Mouse (Mus musculus) heart, embryonic 12.5 days (tissue): Measurements from ENCODE around the gene Syngr2. TPM values are rescaled to one million over a fixed set of nuclear protein-coding genes. Genes with fewer than 3 reads are reported as not detected.

Source experiments
- ATAC-seq: fragments of 200-750 bp; cut with Nextera tagmentation; 2 replicates; pipeline ENCODE4 v1.8.0; 2017; ENCODE audit warnings: moderate TSS enrichment, moderate library complexity; ENCODE audit not compliant: insufficient number of reproducible peaks, low FRiP score
- H3K27ac ChIP-seq: fragments of 300-500 bp; sonication (generic); 2 replicates; pipeline ENCODE4 v1.5.1; 2016; ENCODE audit warnings: mild to moderate bottlenecking, moderate library complexity; ENCODE audit not compliant: poor library complexity, severe bottlenecking
- H3K27me3 ChIP-seq: fragments of 300-500 bp; sonication (generic); replicated peaks from 2 replicates; pipeline ENCODE4 v1.6.1; 2016; ENCODE audit warnings: mild to moderate bottlenecking, moderate library complexity
- H3K36me3 ChIP-seq: fragments of 300-500 bp; sonication (generic); 2 replicates; pipeline ENCODE4 v1.6.1; 2016; ENCODE audit warnings: mild to moderate bottlenecking, moderate library complexity
- H3K4me1 ChIP-seq: fragments of 300-500 bp; sonication (generic); replicated peaks from 2 replicates; pipeline ENCODE4 v1.6.1; 2016; ENCODE audit warnings: mild to moderate bottlenecking
- H3K4me2 ChIP-seq: fragments of 300-500 bp; sonication (generic); 2 replicates; pipeline ENCODE4 v1.6.1; 2016; ENCODE audit warnings: mild to moderate bottlenecking, moderate library complexity
- H3K4me3 ChIP-seq: fragments of 300-500 bp; sonication (generic); 2 replicates; pipeline ENCODE4 v1.5.1; 2016; ENCODE audit warnings: mild to moderate bottlenecking
- H3K9ac ChIP-seq: fragments of 300-500 bp; sonication (generic); 2 replicates; pipeline ENCODE4 v1.6.1; 2016; ENCODE audit warnings: mild to moderate bottlenecking, moderate library complexity
- H3K9me3 ChIP-seq: fragments of 300-500 bp; sonication (generic); replicated peaks from 2 replicates; pipeline ENCODE4 v1.6.1; 2016; ENCODE audit warnings: mild to moderate bottlenecking, moderate library complexity
- WGBS: fragments of 180-500 bp; shearing (Covaris S2); methylation state at CpG from one replicate; pipeline ENCODE4 v1.1.7; 2016; 5-methylcytosine and 5-hydroxymethylcytosine counted together
- polyA plus RNA-seq: library from polyadenylated mRNA; unstranded; fragments of >200 nt; fragmentation: Nextera tagmentation; extraction: Ambion mirVana; gene quantifications from 2 replicates; pipeline ENCODE4 v1.2.1, GENCODE M21; 2016

Gene Syngr2
- polyA plus RNA-seq, 1 experiment from 2014 or later: 68.9 TPM

DNA sequence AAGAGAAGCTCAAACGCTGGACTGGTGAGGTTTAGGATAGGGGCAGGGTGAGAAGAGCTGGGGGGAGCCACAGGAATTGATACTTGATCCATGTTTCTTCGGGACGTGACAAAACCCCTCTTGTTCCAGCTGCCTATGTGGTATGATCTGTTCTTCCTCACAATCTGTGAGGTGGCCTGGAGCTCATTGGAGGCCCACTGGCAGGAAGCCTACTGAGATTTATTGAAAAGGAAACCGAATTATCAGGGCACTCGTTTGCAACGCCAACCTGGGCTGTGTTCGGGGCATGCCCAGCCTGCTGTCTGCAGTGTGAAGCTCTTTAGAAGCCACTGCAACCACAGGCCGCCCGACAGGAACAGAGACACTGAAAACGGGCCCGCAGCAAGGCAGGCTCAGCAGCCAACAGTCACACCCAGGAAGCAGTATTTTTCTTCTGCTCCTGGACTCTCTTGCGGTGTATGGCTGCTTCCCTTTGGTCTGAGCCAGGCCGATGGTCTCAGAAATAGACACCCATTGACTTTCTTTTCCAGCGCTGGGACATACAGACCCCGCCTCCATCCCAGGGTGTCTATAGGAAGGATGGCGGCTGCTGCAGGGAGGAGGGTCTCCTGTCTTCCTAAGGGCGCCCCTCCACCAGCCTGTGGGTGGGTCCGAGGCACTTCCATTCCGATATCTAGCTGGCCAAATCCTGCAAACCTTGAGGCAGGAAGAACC is 39.0 kb downstream of the Syngr2 start:
- WGBS: 8% methylated on average over 19 of the region's 19 CpGs
- Histone ChIP-seq H3K9me3 (no peaks in the 10 kb centered on the region), H3K4me3 (peak overlapping the region; percentile 74), H3K27me3 (no peaks in the 10 kb centered on the region), H3K27ac (peak overlapping the region; percentile 97), H3K36me3 (peaks cover 23% of the 10 kb centered on the region), H3K9ac (peak overlapping the region; percentile 85), H3K4me1 (peaks cover 27% of the 10 kb centered on the region), H3K4me2 (peak overlapping the region; percentile 86)
- peak; percentile 68 for ATAC-seq

DNA sequence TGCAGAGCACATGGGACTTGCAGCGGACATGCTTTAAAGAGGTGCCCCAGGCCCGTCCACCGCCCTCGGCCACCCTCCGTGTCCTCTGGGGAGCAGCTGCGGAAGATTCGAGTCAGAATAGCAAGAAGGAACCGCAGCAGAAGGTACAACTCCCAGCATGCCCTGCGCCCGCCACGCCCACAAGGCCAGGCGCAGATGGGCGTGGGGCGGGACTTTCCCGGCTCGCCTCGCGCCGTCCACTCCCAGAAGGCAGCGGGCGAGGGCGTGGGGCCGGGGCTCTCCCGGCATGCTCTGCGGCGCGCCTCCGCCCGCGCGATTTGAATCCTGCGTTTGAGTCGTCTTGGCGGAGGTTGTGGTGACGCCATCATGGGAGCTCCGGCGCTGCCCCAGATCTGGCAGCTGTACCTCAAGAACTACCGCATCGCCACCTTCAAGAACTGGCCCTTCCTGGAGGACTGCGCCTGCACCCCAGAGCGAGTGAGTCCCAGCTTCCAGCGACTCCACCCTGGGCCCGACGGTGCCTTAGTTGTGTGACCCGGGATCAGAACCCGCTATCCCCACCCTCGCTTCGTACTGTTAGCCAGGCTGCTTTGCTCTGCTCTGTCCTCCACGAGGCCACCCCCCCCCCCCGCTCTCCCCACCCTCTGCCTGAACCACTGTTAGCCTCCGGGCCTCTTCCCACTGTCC is 39.7 kb downstream of the Syngr2 start, which contains the start of gene Birc5:
Gene Birc5 (plus strand): TSS at position 267 of the 687 bp plus-strand sequence.
- Histone ChIP-seq H3K27me3 (no peaks in the 10 kb centered on the region), H3K9me3 (no peaks in the 10 kb centered on the region), H3K36me3 (peaks cover 30% of the 10 kb centered on the region), H3K9ac (peak within 1 kb of the TSS; percentile 85), H3K4me3 (peak within 1 kb of the TSS; percentile 74), H3K4me2 (peak within 1 kb of the TSS; percentile 86), H3K4me1 (peaks cover 27% of the 10 kb centered on the region), H3K27ac (peak within 1 kb of the TSS; percentile 97)
- under 1% methylated on average over 51 of the region's 51 CpGs for WGBS
- peak; percentile 96 for ATAC-seq

DNA sequence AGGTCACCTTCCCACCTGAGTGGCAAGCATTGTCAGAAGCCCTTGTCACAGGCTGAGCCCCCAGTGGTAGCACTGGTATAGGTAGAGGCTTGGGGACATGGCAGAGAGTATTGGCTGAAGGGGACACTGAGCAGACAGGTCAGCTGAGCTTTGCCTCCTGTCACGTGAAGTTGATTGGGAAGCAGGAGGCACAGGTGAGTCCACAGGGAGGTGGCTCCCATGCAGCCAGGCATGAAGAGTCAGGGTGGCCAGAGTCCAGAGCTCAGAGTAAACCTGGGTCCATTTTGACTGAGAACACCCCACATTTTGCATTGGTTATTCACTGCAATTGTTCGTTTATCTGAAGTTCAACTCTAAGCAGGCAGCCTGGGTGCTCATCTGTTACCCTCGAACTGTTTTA is 43.4 kb downstream of the Syngr2 start:
- Histone ChIP-seq H3K27ac (no peak overlapping the region), H3K4me1 (peaks cover 23% of the 10 kb centered on the region), H3K9me3 (no peaks in the 10 kb centered on the region), H3K4me3 (no peak overlapping the region), H3K4me2 (no peak overlapping the region), H3K36me3 (peaks cover 63% of the 10 kb centered on the region), H3K9ac (no peak overlapping the region), H3K27me3 (no peaks in the 10 kb centered on the region)
- WGBS: 91% methylated on average over 3 of the region's 3 CpGs
- ATAC-seq: no peak

DNA sequence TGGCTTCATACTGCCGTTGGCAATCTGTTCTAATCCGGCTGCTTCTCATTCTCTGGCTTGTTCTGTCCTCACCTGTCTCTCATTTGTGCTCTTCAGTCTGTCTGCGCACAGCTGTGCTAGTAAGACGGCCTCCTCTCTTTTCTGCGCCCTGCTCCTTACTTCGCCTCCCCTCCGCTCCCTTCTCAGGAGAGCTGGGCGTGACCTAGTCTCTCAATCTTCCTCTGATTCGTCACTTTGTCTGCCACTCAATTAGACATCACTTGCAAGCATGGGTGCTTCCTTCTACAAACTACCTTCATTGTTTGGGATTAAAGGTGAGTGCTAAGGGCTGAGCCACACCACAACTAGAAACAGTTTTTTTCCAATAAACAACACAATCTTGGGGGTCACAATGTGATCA is 44.8 kb downstream of the Syngr2 start:
- WGBS: 88% methylated on average over 9 of the region's 9 CpGs
- no peak for ATAC-seq
- Histone ChIP-seq H3K36me3 (peaks cover 65% of the 10 kb centered on the region), H3K9me3 (no peaks in the 10 kb centered on the region), H3K4me3 (no peak overlapping the region), H3K9ac (no peak overlapping the region), H3K27me3 (peaks cover 13% of the 10 kb centered on the region), H3K27ac (no peak overlapping the region), H3K4me2 (no peak overlapping the region), H3K4me1 (peaks cover 17% of the 10 kb centered on the region)

DNA sequence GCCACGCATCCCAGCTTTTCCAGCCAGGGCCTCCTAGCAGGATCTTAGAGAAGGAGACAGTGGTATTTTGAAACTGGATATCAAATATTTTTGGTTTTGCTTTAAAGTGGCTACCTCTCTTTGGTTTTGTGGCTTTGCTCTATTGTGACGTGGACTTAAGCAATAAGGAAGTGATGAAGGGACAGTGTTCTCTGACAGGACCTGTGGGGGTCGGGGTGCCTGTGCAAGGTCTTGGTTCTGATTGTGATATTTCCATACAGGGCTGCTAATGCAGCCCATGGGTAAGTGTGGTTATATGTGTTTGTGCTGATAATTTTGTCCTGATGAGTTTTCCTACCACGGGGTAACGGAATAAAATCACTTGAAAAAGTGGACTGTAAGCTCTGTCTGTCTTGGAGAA is 45.9 kb downstream of the Syngr2 start:
- no peak overlapping the region for H3K4me3 ChIP-seq

DNA sequence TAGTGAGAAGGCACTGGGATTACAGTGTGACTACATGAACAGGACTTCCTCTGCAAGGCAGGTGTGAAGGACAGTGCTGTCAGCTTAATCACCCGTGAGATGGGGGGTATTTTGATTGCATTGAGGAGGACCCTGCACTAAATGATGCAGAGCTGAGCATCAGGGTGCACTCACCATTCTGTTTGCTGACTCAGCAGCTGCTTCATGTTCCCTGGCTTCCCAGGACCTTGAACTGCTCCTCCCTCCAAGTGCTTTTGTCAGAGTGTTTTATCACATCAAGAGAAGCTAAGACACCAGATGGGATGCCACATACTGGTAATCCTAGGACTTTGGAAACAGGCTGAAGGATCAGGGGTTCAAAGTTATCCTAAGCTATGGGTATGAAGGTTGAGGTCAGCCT is 46.5 kb downstream of the Syngr2 start:
- H3K4me1 ChIP-seq: peaks cover 12% of the 10 kb centered on the region
- H3K27me3 ChIP-seq: peaks cover 30% of the 10 kb centered on the region
- H3K4me3 ChIP-seq: no peak overlapping the region
- H3K9ac ChIP-seq: no peak overlapping the region
- H3K4me2 ChIP-seq: no peak overlapping the region
- ATAC-seq: no peak
- no peak overlapping the region for H3K27ac ChIP-seq
- 71% methylated on average over 1 of the region's 1 CpGs for WGBS
- peaks cover 63% of the 10 kb centered on the region for H3K36me3 ChIP-seq
- H3K9me3 ChIP-seq: no peaks in the 10 kb centered on the region

More for the DNA sequence above, 45.9 kb downstream of the Syngr2 start:
- Histone ChIP-seq H3K27me3 (peaks cover 24% of the 10 kb centered on the region), H3K9ac (no peak overlapping the region), H3K4me2 (no peak overlapping the region), H3K9me3 (no peaks in the 10 kb centered on the region), H3K4me1 (peaks cover 12% of the 10 kb centered on the region), H3K36me3 (peaks cover 65% of the 10 kb centered on the region), H3K27ac (no peak overlapping the region)
- no peak for ATAC-seq
- WGBS: 93% methylated on average over 5 of the region's 5 CpGs

DNA sequence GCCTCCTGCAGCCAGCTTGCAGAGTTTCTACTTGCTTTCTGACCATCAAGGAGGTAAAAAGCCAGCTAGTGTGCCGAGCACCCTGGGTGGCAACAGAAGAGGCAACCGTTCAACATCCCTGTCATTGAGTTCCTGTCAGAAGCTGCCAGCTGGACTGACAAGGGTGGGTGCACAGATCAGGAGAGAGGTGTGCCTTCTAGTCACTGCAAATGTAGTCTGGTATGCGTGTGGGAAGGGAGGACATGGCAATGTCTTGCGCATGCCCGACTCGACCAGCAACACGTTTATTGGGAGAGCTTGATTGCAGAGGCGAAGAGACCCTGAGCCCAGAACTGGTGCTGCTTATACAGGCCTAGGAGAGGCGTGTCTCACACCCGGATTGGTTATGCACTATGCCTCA is 48.0 kb downstream of the Syngr2 start:
- WGBS: 94% methylated on average over 10 of the region's 10 CpGs
- Histone ChIP-seq H3K36me3 (peaks cover 52% of the 10 kb centered on the region), H3K4me2 (no peak overlapping the region), H3K4me3 (no peak overlapping the region), H3K9ac (no peak overlapping the region), H3K27me3 (peaks cover 45% of the 10 kb centered on the region), H3K9me3 (no peaks in the 10 kb centered on the region), H3K4me1 (peaks cover 10% of the 10 kb centered on the region), H3K27ac (no peak overlapping the region)
- ATAC-seq: no peak

DNA sequence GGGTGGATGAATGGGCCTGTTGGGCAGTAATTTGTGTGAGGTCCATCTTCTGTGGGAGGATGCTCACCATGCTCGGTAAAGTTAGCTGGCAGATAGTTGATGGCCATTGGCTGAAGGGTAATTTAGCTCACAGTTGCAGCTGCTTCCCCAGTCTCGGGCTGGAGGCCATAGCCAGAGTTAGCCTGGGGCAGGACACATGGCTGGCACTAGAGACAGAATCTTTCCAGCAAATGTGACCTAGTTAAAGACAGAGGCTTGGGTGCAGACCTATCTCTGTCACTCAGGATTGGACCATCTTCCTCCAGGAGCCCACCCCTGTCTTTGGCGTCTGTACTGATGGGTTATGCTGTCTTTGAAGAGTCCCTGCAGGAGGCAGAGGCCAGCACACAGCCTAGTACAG is 48.9 kb downstream of the Syngr2 start:
- Histone ChIP-seq H3K9me3 (no peaks in the 10 kb centered on the region), H3K36me3 (peaks cover 43% of the 10 kb centered on the region), H3K27ac (no peak overlapping the region), H3K4me1 (peaks cover 10% of the 10 kb centered on the region), H3K27me3 (peaks cover 55% of the 10 kb centered on the region), H3K9ac (no peak overlapping the region), H3K4me2 (no peak overlapping the region), H3K4me3 (no peak overlapping the region)
- WGBS: 54% methylated on average over 3 of the region's 3 CpGs
- no peak for ATAC-seq

DNA sequence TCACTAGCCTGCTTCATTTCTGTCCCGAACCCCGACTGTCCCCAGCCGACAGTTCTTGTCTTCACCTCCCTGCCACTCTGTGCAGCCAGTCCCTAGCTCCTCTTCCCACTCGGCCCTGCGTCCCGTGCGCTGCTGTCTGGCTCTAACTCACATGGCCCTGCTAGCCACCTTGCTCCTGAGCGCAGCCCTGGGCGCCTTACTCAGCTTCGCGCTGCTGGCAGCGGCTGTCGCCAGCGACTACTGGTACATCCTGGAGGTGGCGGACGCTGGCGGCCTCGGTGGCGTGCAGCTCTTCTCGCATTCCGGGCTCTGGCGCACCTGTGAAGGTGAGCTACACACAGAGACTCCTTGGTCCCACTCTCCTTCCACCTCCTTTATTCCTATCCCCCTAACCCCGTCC is 51.1 kb downstream of the Syngr2 start, which contains the start of gene Tmem235:
Gene Tmem235 (plus strand): TSS at position 152 of the 400 bp plus-strand sequence.
- peaks cover 10% of the 10 kb centered on the region for H3K4me1 ChIP-seq
- ATAC-seq: no peak
- no peaks in the 10 kb centered on the region for H3K9me3 ChIP-seq
- H3K27me3 ChIP-seq: peaks cover 76% of the 10 kb centered on the region
- 0 out of 2 replicates have a peak within 1 kb of the TSS, but pooled peaks have one; percentile 4 for H3K4me3 ChIP-seq
- H3K36me3 ChIP-seq: peaks cover 24% of the 10 kb centered on the region
- H3K9ac ChIP-seq: 0 out of 2 replicates have a peak within 1 kb of the TSS, but pooled peaks have one; percentile 13
- H3K27ac ChIP-seq: no peak within 1 kb of the TSS
- 3% methylated on average over 23 of the region's 23 CpGs for WGBS
- H3K4me2 ChIP-seq: peak within 1 kb of the TSS; percentile 49

DNA sequence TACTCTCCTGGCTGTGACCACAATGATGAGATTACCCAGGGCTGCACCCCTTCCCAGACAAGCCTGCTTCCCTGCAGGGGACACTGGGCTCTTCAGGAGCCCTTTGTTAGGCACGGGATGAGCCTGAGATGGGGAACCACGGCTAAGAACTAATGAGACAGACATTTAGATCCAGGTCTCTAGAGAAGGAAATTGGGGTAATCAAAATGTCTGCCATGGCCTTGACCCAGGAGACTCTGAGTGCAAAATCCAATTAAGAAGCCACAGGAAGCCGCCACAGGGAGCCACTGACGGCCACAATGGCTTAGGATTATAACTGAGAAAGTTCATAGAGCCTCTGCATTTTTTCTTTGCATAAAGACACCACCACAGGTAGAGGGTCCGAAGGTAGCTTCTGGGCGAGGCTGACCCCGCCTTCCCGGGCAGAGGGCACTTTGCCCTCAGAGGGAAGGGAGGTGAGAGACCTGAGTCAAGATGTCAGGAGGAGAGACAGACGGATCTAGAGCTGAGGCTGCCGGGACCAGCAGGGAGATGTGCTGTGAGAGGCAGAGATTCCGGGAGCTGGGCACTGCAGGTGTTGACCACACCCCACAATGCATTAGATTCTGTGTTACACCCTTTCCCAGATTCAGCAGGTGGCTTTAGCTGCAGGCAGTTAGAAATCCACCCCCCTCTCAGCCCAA is 53.8 kb downstream of the Syngr2 start:
- no peak overlapping the region for H3K27ac ChIP-seq
- no peak for ATAC-seq
- peaks cover 80% of the 10 kb centered on the region for H3K27me3 ChIP-seq

More for the DNA sequence above, 53.8 kb downstream of the Syngr2 start:
- H3K4me1 ChIP-seq: peaks cover 10% of the 10 kb centered on the region
- no peak overlapping the region for H3K4me3 ChIP-seq
- whole genome bisulfite sequencing: 33% methylated on average over 11 of the region's 11 CpGs
- no peaks in the 10 kb centered on the region for H3K9me3 ChIP-seq
- no peak overlapping the region for H3K9ac ChIP-seq
- no peak overlapping the region for H3K4me2 ChIP-seq
- no peaks in the 10 kb centered on the region for H3K36me3 ChIP-seq
